Mouse (Mus musculus) liver, postnatal 0 days (tissue): ENCODE measurements around the gene Ctps2.

ENCODE experiments used
- CTCF ChIP-seq: sonication (generic); IDR thresholded peaks from 2 replicates; pipeline ENCODE4 v1.5.1; 2016; ENCODE audit warnings: antibody characterized with exemption, low read depth
- EP300 ChIP-seq: IDR thresholded peaks from 2 replicates; pipeline ENCODE4 v1.6.1; 2016; ENCODE audit warnings: antibody characterized with exemption, low read depth, mild to moderate bottlenecking

GRCm38 (mm10) chrX:162907554-162907953 lies 6.5 kb downstream of the Ctps2 start:
- TF ChIP-seq CTCF = no peak
- TF ChIP-seq EP300 = no peak
